Mouse (Mus musculus): ENCODE data around the gene Synj2. TPM values are rescaled to one million over a fixed set of nuclear protein-coding genes. Genes with fewer than 3 reads are reported as not detected.

Synj2 gene
- total and polyA plus RNA-seq, 2 experiments from 2014 or later = 4.8 to 15.9 TPM

GRCm38 (mm10) chr17:5909681-5910080, 31.4 kb upstream of the Synj2 start:
- ATAC-seq (ENCODE audit: insufficient read depth, low read depth) = no peak

GRCm38 (mm10) chr17:5911591-5911990, 29.5 kb upstream of the Synj2 start:
- DNase-seq (ENCODE audit: low spot score) = no peak
- ATAC-seq (ENCODE audit: insufficient read depth, low read depth) = no peak
- Histone ChIP-seq H3K27ac (ENCODE audit: low read depth) (no peak overlapping the region), H3K9ac (replicated peaks; ENCODE audit: low read depth, low read length) (no peak overlapping the region), H3K36me3 (replicated peaks; ENCODE audit: control insufficient read depth, insufficient read depth, low read length) (peaks cover 61% of the 10 kb centered on the region), H3K27me3 (ENCODE audit: control insufficient read depth, insufficient read depth, low read length) (no peaks in the 10 kb centered on the region), H3K4me3 (ENCODE audit: low read depth, low read length) (no peak overlapping the region), H3K9me3 (replicated peaks; ENCODE audit: control insufficient read depth, low read length) (no peaks in the 10 kb centered on the region), H3K4me1 (ENCODE audit: control insufficient read depth, insufficient read depth) (no peaks in the 10 kb centered on the region), H3K4me2 (ENCODE audit: low read depth, low read length) (no peak overlapping the region)
- 84% methylated on average over 12 of the region's 12 CpGs for WGBS
- TF ChIP-seq CTCF (IDR thresholded peaks at IDR 0.05; ENCODE audit: low read depth) (no peak), EP300 (IDR thresholded peaks at IDR 0.05; ENCODE audit: low read depth) (no peak)

More at GRCm38 (mm10) chr17:5909681-5910080, 31.4 kb upstream of the Synj2 start:
- Histone ChIP-seq H3K9me3 (replicated peaks; ENCODE audit: control insufficient read depth, low read length) (no peaks in the 10 kb centered on the region), H3K4me1 (ENCODE audit: control insufficient read depth, insufficient read depth) (no peaks in the 10 kb centered on the region), H3K9ac (replicated peaks; ENCODE audit: low read depth, low read length) (no peak overlapping the region), H3K27me3 (ENCODE audit: control insufficient read depth, insufficient read depth, low read length) (no peaks in the 10 kb centered on the region), H3K4me3 (ENCODE audit: low read depth, low read length) (no peak overlapping the region), H3K4me2 (ENCODE audit: low read depth, low read length) (no peak overlapping the region), H3K27ac (ENCODE audit: low read depth) (no peak overlapping the region), H3K36me3 (replicated peaks; ENCODE audit: control insufficient read depth, insufficient read depth, low read length) (peaks cover 64% of the 10 kb centered on the region)
- DNase-seq (ENCODE audit: low spot score) = no peak
- 97% methylated on average over 4 of the region's 4 CpGs for WGBS
- TF ChIP-seq EP300 (IDR thresholded peaks at IDR 0.05; ENCODE audit: low read depth) (no peak), CTCF (IDR thresholded peaks at IDR 0.05; ENCODE audit: low read depth) (no peak)

GRCm38 (mm10) chr17:5912797-5913196, 28.3 kb upstream of the Synj2 start:
- TF ChIP-seq EP300 (IDR thresholded peaks at IDR 0.05; ENCODE audit: low read depth) (no peak), CTCF (IDR thresholded peaks at IDR 0.05; ENCODE audit: low read depth) (no peak)
- Histone ChIP-seq H3K36me3 (replicated peaks; ENCODE audit: control insufficient read depth, insufficient read depth, low read length) (peaks cover 52% of the 10 kb centered on the region), H3K9ac (replicated peaks; ENCODE audit: low read depth, low read length) (no peak overlapping the region), H3K27ac (ENCODE audit: low read depth) (no peak overlapping the region), H3K27me3 (ENCODE audit: control insufficient read depth, insufficient read depth, low read length) (no peaks in the 10 kb centered on the region), H3K4me3 (ENCODE audit: low read depth, low read length) (no peak overlapping the region), H3K4me1 (ENCODE audit: control insufficient read depth, insufficient read depth) (no peaks in the 10 kb centered on the region), H3K9me3 (replicated peaks; ENCODE audit: control insufficient read depth, low read length) (no peaks in the 10 kb centered on the region), H3K4me2 (ENCODE audit: low read depth, low read length) (no peak overlapping the region)
- no peak for ATAC-seq (ENCODE audit: insufficient read depth, low read depth)
- 93% methylated on average over 4 of the region's 4 CpGs for WGBS
- DNase-seq (ENCODE audit: low spot score) = no peak

GRCm38 (mm10) chr17:5914217-5914616, 26.9 kb upstream of the Synj2 start:
- Histone ChIP-seq H3K36me3 (replicated peaks; ENCODE audit: control insufficient read depth, insufficient read depth, low read length) (peaks cover 52% of the 10 kb centered on the region), H3K9ac (replicated peaks; ENCODE audit: low read depth, low read length) (no peak overlapping the region), H3K4me3 (ENCODE audit: low read depth, low read length) (no peak overlapping the region), H3K9me3 (replicated peaks; ENCODE audit: control insufficient read depth, low read length) (no peaks in the 10 kb centered on the region), H3K4me1 (ENCODE audit: control insufficient read depth, insufficient read depth) (no peaks in the 10 kb centered on the region), H3K27me3 (ENCODE audit: control insufficient read depth, insufficient read depth, low read length) (no peaks in the 10 kb centered on the region), H3K27ac (ENCODE audit: low read depth) (no peak overlapping the region), H3K4me2 (ENCODE audit: low read depth, low read length) (no peak overlapping the region)
- TF ChIP-seq EP300 (IDR thresholded peaks at IDR 0.05; ENCODE audit: low read depth) = no peak
- TF ChIP-seq CTCF (IDR thresholded peaks at IDR 0.05; ENCODE audit: low read depth) = no peak
- ATAC-seq (ENCODE audit: insufficient read depth, low read depth) (no peak), DNase-seq (ENCODE audit: low spot score) (no peak)
- 55% methylated on average over 5 of the region's 5 CpGs for WGBS

DNA sequence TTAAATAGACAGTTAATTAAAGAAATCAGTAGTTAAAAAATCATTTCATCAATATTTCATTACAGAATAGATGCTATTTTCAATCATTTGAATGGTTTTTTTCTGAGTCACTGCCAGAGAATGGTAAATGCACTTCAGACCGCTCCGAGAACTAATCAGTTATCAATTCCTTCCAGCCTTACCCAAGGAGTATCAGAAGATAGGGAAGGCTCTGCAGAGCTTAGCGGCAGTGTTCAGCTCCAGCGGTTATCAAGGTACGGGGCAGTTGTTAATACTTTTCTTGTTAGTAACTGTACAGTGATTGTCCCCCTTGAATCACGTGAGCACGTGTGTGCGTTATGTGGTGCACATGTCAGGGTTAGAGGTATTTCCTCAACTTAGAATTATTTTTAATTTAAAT, 19.1 kb upstream of the Synj2 start:
- 91% methylated on average over 8 of the region's 8 CpGs for WGBS
- Histone ChIP-seq H3K27ac (ENCODE audit: low read depth) (no peak overlapping the region), H3K27me3 (ENCODE audit: control insufficient read depth, insufficient read depth, low read length) (no peaks in the 10 kb centered on the region), H3K9ac (replicated peaks; ENCODE audit: low read depth, low read length) (no peak overlapping the region), H3K36me3 (replicated peaks; ENCODE audit: control insufficient read depth, insufficient read depth, low read length) (peaks cover 72% of the 10 kb centered on the region), H3K9me3 (replicated peaks; ENCODE audit: control insufficient read depth, low read length) (no peaks in the 10 kb centered on the region), H3K4me3 (ENCODE audit: low read depth, low read length) (no peak overlapping the region), H3K4me2 (ENCODE audit: low read depth, low read length) (no peak overlapping the region), H3K4me1 (ENCODE audit: control insufficient read depth, insufficient read depth) (no peaks in the 10 kb centered on the region)
- no peak for DNase-seq (ENCODE audit: low spot score)
- ATAC-seq (ENCODE audit: insufficient read depth, low read depth) = no peak
- TF ChIP-seq EP300 (IDR thresholded peaks at IDR 0.05; ENCODE audit: low read depth) (no peak), CTCF (IDR thresholded peaks at IDR 0.05; ENCODE audit: low read depth) (no peak)

DNA sequence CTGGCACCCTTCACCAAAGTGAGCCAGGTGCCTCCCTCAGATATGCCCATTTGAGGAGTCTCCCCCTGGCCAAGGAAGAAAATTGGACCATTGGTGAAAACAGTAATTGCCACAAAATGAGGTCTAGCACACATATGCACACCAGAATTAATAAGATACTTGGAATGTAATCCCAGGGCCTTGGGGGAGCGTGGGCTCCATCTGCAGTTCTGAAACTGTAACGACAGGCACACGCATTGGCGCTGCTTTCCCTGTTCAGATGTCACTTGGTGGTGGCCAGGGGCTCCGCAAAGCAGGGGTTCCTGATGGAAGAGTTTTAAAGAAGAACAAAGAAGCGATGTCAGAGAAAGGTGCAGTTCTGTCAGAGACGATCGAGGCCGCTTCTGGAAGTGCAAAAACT, 17.8 kb upstream of the Synj2 start:
- TF ChIP-seq CTCF (IDR thresholded peaks at IDR 0.05; ENCODE audit: low read depth) (peak; percentile 49), EP300 (IDR thresholded peaks at IDR 0.05; ENCODE audit: low read depth) (no peak)
- ATAC-seq (ENCODE audit: insufficient read depth, low read depth) = no peak
- DNase-seq (ENCODE audit: low spot score) = no peak

More for the DNA sequence above, 17.8 kb upstream of the Synj2 start:
- 76% methylated on average over 9 of the region's 9 CpGs for WGBS
- H3K4me2 ChIP-seq (ENCODE audit: low read depth, low read length) = no peak overlapping the region
- H3K4me1 ChIP-seq (ENCODE audit: control insufficient read depth, insufficient read depth) = no peaks in the 10 kb centered on the region
- H3K4me3 ChIP-seq (ENCODE audit: low read depth, low read length) = no peak overlapping the region
- H3K27me3 ChIP-seq (ENCODE audit: control insufficient read depth, insufficient read depth, low read length) = no peaks in the 10 kb centered on the region
- H3K36me3 ChIP-seq (replicated peaks; ENCODE audit: control insufficient read depth, insufficient read depth, low read length) = peaks cover 79% of the 10 kb centered on the region
- H3K9ac ChIP-seq (replicated peaks; ENCODE audit: low read depth, low read length) = no peak overlapping the region
- no peaks in the 10 kb centered on the region for H3K9me3 ChIP-seq (replicated peaks; ENCODE audit: control insufficient read depth, low read length)
- no peak overlapping the region for H3K27ac ChIP-seq (ENCODE audit: low read depth)
